Mouse (Mus musculus): Measurements from ENCODE around the gene Adamts9.

- no peak for TF ChIP-seq POLR2A (IDR thresholded peaks at IDR 0.05; ENCODE audit: low read depth, low read length)
- no peak for TF ChIP-seq CTCF (IDR thresholded peaks at IDR 0.05; ENCODE audit: borderline replicate concordance, insufficient read depth, low read length)
Observed at GRCm38 (mm10) chr6:92822006-92822405, 121.3 kb downstream of the Adamts9 start.
